Mouse (Mus musculus): Measurements from ENCODE around the gene Gm20518. TPM values are rescaled to one million over a fixed set of nuclear protein-coding genes. Genes with fewer than 3 reads are reported as not detected.

The Gm20518 gene
- polyA plus RNA-seq, 2 experiments: 0.25 TPM; not detected in 1

- Histone ChIP-seq H3K4me2 (ENCODE audit: low read depth) (peak overlapping the region; percentile 90), H3K9ac (replicated peaks) (peak overlapping the region; percentile 97), H3K27ac (peak overlapping the region; percentile 81), H3K27me3 (ENCODE audit: control insufficient read depth, insufficient read depth, low read length) (no peaks in the 10 kb centered on the region), H3K36me3 (replicated peaks; ENCODE audit: control insufficient read depth, insufficient read depth, low read depth) (no peaks in the 10 kb centered on the region), H3K9me3 (ENCODE audit: control insufficient read depth, low read length) (no peaks in the 10 kb centered on the region), H3K4me1 (replicated peaks; ENCODE audit: control insufficient read depth in 2 of 2, insufficient read depth in 2 of 2, low read length in 1 of 2) (peaks cover 7 to 20% of the 10 kb centered on the region in 2 experiments), H3K4me3 (ENCODE audit: insufficient read depth in 1 of 2, low read depth in 2 of 2, low read length in 2 of 2) (peak overlapping the region; percentile 86 to 100)
- no peak for TF ChIP-seq EP300 (IDR thresholded peaks at IDR 0.05; ENCODE audit: low read depth)
- TF ChIP-seq CTCF (IDR thresholded peaks at IDR 0.05; ENCODE audit: low read depth): no peak
- DNase-seq (ENCODE audit: low read depth in 3 of 3, low spot score in 3 of 3) (no peak), ATAC-seq (ENCODE audit: insufficient read depth) (no peak)
- 62% methylated on average over 2 of the region's 2 CpGs for WGBS (ENCODE audit: insufficient replicate concordance)
Measured at GRCm38 (mm10) chr16:17890342-17890727, 1.1 kb downstream of the Gm20518 start.

GRCm38 (mm10) chr16:17889689-17890341, 1.7 kb downstream of the Gm20518 start:
- H3K9ac ChIP-seq (replicated peaks): peak overlapping the region; percentile 97
- H3K27me3 ChIP-seq (ENCODE audit: control insufficient read depth, insufficient read depth, low read length): no peaks in the 10 kb centered on the region
- no peaks in the 10 kb centered on the region for H3K36me3 ChIP-seq (replicated peaks; ENCODE audit: control insufficient read depth, insufficient read depth, low read depth)
- 79% methylated on average over 6 of the region's 6 CpGs for WGBS (ENCODE audit: insufficient replicate concordance)
- TF ChIP-seq CTCF (IDR thresholded peaks at IDR 0.05; ENCODE audit: low read depth) (no peak), EP300 (IDR thresholded peaks at IDR 0.05; ENCODE audit: low read depth) (no peak)
- ATAC-seq (ENCODE audit: insufficient read depth) (no peak), DNase-seq (ENCODE audit: low read depth in 3 of 3, low spot score in 3 of 3) (no peak)
- peak overlapping the region; percentile 90 for H3K4me2 ChIP-seq (ENCODE audit: low read depth)
- no peaks in the 10 kb centered on the region for H3K9me3 ChIP-seq (ENCODE audit: control insufficient read depth, low read length)
- peak overlapping the region; percentile 86 to 100 for H3K4me3 ChIP-seq (ENCODE audit: insufficient read depth in 1 of 2, low read depth in 2 of 2, low read length in 2 of 2)
- H3K4me1 ChIP-seq (replicated peaks; ENCODE audit: control insufficient read depth in 2 of 2, insufficient read depth in 2 of 2, low read length in 1 of 2): peaks cover 7 to 20% of the 10 kb centered on the region in 2 experiments
- H3K27ac ChIP-seq: 0 out of 2 replicates have a peak overlapping the region, but pooled peaks have one; percentile 4

DNA sequence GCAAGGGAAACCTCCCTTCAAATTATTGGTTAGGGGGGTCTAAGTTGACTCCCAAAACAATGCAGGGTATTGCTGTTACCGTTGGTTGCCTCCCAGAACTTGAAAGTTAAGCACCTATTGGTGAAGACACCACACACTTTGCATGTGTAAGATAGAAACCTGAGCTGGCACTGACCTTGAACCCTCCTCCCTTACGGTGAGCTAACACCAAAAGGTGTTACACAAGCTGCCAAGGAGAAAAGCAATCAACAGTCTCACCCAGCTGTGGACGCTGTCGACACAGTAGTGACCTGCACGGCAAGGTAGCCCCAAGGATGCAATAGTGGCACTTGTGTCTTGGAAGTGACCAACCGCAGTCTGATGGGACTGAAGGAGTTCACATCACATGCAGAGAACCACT, 7.4 kb downstream of the Gm20518 start:
- Histone ChIP-seq H3K9me3 (ENCODE audit: control insufficient read depth, low read length) (no peaks in the 10 kb centered on the region), H3K36me3 (replicated peaks; ENCODE audit: control insufficient read depth, insufficient read depth, low read depth) (no peaks in the 10 kb centered on the region; the same call in none of the 2 replicates), H3K27ac (no peak overlapping the region), H3K9ac (replicated peaks) (no peak overlapping the region), H3K4me2 (ENCODE audit: low read depth) (no peak overlapping the region), H3K27me3 (ENCODE audit: control insufficient read depth, insufficient read depth, low read length) (no peaks in the 10 kb centered on the region), H3K4me1 (replicated peaks; ENCODE audit: control insufficient read depth in 2 of 2, insufficient read depth in 2 of 2, low read length in 1 of 2) (peaks cover 0 to 6% of the 10 kb centered on the region in 2 experiments; a peak in 1 of 4 replicates), H3K4me3 (ENCODE audit: insufficient read depth in 1 of 2, low read depth in 2 of 2, low read length in 2 of 2) (no peak overlapping the region)
- TF ChIP-seq CTCF (IDR thresholded peaks at IDR 0.05; ENCODE audit: low read depth) (no peak), EP300 (IDR thresholded peaks at IDR 0.05; ENCODE audit: low read depth) (no peak)
- WGBS (ENCODE audit: insufficient replicate concordance): 74% methylated on average over 6 of the region's 6 CpGs
- ATAC-seq (ENCODE audit: insufficient read depth) (no peak), DNase-seq (ENCODE audit: low read depth in 3 of 3, low spot score in 3 of 3) (no peak)

- no peak for TF ChIP-seq CTCF (IDR thresholded peaks at IDR 0.05; ENCODE audit: low read depth)
- TF ChIP-seq EP300 (IDR thresholded peaks at IDR 0.05; ENCODE audit: low read depth): no peak
- no peak overlapping the region for H3K4me3 ChIP-seq (ENCODE audit: insufficient read depth in 1 of 2, low read depth in 2 of 2, low read length in 2 of 2)
- no peak for DNase-seq (ENCODE audit: low read depth in 3 of 3, low spot score in 3 of 3)
Measured at GRCm38 (mm10) chr16:17882196-17882595, 9.3 kb downstream of the Gm20518 start.

DNA sequence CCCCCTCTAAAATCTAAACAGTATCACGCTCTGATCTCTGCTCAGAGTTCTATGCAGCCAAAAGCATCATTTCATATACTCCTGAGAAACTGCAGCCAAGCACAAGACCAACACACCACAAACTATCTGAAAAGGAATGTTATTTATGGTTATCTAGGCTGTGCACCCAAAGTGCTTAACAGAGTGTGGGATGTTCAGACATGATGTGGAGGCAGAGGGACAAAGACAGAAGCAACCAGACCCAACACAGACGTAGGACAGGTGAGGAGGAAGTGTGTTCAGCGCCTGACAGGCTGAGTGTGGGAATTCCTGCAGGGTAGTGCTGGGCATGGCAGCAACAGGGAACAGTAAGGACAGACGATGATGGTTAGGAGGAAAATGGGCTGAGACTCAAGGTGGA, 11.9 kb downstream of the Gm20518 start:
- TF ChIP-seq CTCF (IDR thresholded peaks at IDR 0.05; ENCODE audit: low read depth): no peak
- no peak for TF ChIP-seq EP300 (IDR thresholded peaks at IDR 0.05; ENCODE audit: low read depth)
- Histone ChIP-seq H3K4me3 (ENCODE audit: insufficient read depth in 1 of 2, low read depth in 2 of 2, low read length in 2 of 2) (no peak overlapping the region), H3K4me2 (ENCODE audit: low read depth) (no peak overlapping the region), H3K9me3 (ENCODE audit: control insufficient read depth, low read length) (no peaks in the 10 kb centered on the region; the same call in 1 of the 2 replicates), H3K36me3 (replicated peaks; ENCODE audit: control insufficient read depth, insufficient read depth, low read depth) (no peaks in the 10 kb centered on the region; the same call in none of the 2 replicates), H3K4me1 (replicated peaks; ENCODE audit: control insufficient read depth in 2 of 2, insufficient read depth in 2 of 2, low read length in 1 of 2) (peaks cover 0 to 5% of the 10 kb centered on the region in 2 experiments; a peak in 2 of 4 replicates), H3K9ac (replicated peaks) (no peak overlapping the region), H3K27ac (no peak overlapping the region), H3K27me3 (ENCODE audit: control insufficient read depth, insufficient read depth, low read length) (no peaks in the 10 kb centered on the region)
- no peak for DNase-seq (ENCODE audit: low read depth in 3 of 3, low spot score in 3 of 3)
- WGBS (ENCODE audit: insufficient replicate concordance): 78% methylated on average over 4 of the region's 4 CpGs
- ATAC-seq (ENCODE audit: insufficient read depth): no peak

More at GRCm38 (mm10) chr16:17882196-17882595, 9.3 kb downstream of the Gm20518 start:
- ATAC-seq (ENCODE audit: insufficient read depth): no peak
- H3K4me2 ChIP-seq (ENCODE audit: low read depth): no peak overlapping the region
- no peak overlapping the region for H3K27ac ChIP-seq
- H3K36me3 ChIP-seq (replicated peaks; ENCODE audit: control insufficient read depth, insufficient read depth, low read depth): no peaks in the 10 kb centered on the region; the same call in none of the 2 replicates
- no peaks in the 10 kb centered on the region; the same call in 1 of the 2 replicates for H3K9me3 ChIP-seq (ENCODE audit: control insufficient read depth, low read length)
- no peaks in the 10 kb centered on the region for H3K27me3 ChIP-seq (ENCODE audit: control insufficient read depth, insufficient read depth, low read length)
- H3K9ac ChIP-seq (replicated peaks): no peak overlapping the region
- peaks cover 0 to 6% of the 10 kb centered on the region in 2 experiments; a peak in 1 of 4 replicates for H3K4me1 ChIP-seq (replicated peaks; ENCODE audit: control insufficient read depth in 2 of 2, insufficient read depth in 2 of 2, low read length in 1 of 2)

All from liver, embryonic 14.5 days (tissue).